28 mouse cellular contexts compared by ENCODE assay signal in genomic region chr11:84839330-84839729, GRCm38 (mm10). TPM values are rescaled to one million over a fixed set of nuclear protein-coding genes. Genes with fewer than 3 reads are reported as not detected.
DNase-seq lines count a peak whose midpoint lies in the region; ATAC-seq and TF ChIP-seq lines count a peak whose summit lies in the region.
"Had no signal": no experiment of that assay in that cellular context is flagged by ENCODE, and none has a peak within 500 bp of the region (broad histone marks: within the 10 kb centered on the region; RNA-seq: fewer than 3 reads in every experiment).

No protein-coding gene starts in this region.

- H3K4me2 ChIP-seq in liver, embryonic 12.5 days = no peak overlapping the region
- H3K4me2 ChIP-seq: embryonic facial prominence, embryonic 13.5 days; forebrain, embryonic 12.5 days; heart, embryonic 15.5 days; hindbrain, embryonic 14.5 days; limb, embryonic 12.5 days; midbrain, embryonic 13.5 days; neural tube, embryonic 13.5 days had no signal

- H3K9me3 ChIP-seq in liver, embryonic 12.5 days (replicated peaks) = no peaks in the 10 kb centered on the region
- no peaks in the 10 kb centered on the region for H3K9me3 ChIP-seq in E14TG2a.4 (ENCODE audit: low read length)
- H3K9me3 ChIP-seq: embryonic facial prominence, embryonic 13.5 days; forebrain, embryonic 12.5 days; heart, embryonic 15.5 days; limb, embryonic 12.5 days; megakaryocyte, embryonic 14.5 days; midbrain, embryonic 13.5 days; neural tube, embryonic 13.5 days had no signal

- H3K4me1 ChIP-seq in heart, adult 2 months (ENCODE audit: control insufficient read depth, insufficient read depth, low read length) = no peaks in the 10 kb centered on the region
- H3K4me1 ChIP-seq in liver, adult 2 months (ENCODE audit: control insufficient read depth, insufficient read depth, low read length) = no peaks in the 10 kb centered on the region
- no peaks in the 10 kb centered on the region for H3K4me1 ChIP-seq in liver, embryonic 12.5 days
- H3K4me1 ChIP-seq in E14TG2a.4 (replicated peaks; ENCODE audit: low read depth, low read length) = peaks cover 21% of the 10 kb centered on the region
- H3K4me1 ChIP-seq: embryonic facial prominence, embryonic 13.5 days; forebrain, embryonic 12.5 days; heart, embryonic 15.5 days; limb, embryonic 12.5 days; midbrain, embryonic 13.5 days; neural tube, embryonic 13.5 days had no signal

- no peak overlapping the region for H3K9ac ChIP-seq in heart, adult 2 months (ENCODE audit: low read depth, low read length)
- H3K9ac ChIP-seq in liver, adult 2 months (ENCODE audit: low read depth, low read length) = no peak overlapping the region
- H3K9ac ChIP-seq in liver, embryonic 12.5 days = no peak overlapping the region
- H3K9ac ChIP-seq: embryonic facial prominence, embryonic 13.5 days; forebrain, embryonic 12.5 days; heart, embryonic 15.5 days; hindbrain, embryonic 14.5 days; limb, embryonic 12.5 days; midbrain, embryonic 13.5 days; neural tube, embryonic 13.5 days had no signal

- no peak overlapping the region for H3K27ac ChIP-seq in heart, adult 2 months
- H3K27ac ChIP-seq in liver, adult 2 months (replicated peaks; ENCODE audit: insufficient read depth, low read depth, low read length) = no peak overlapping the region
- H3K27ac ChIP-seq in liver, embryonic 12.5 days = no peak overlapping the region
- H3K27ac ChIP-seq: embryonic facial prominence, embryonic 13.5 days; forebrain, embryonic 12.5 days; heart, embryonic 15.5 days; hindbrain, embryonic 14.5 days; limb, embryonic 12.5 days; midbrain, embryonic 13.5 days; neural tube, embryonic 13.5 days had no signal

- no peak for DNase-seq in heart, adult 2 months
- DNase-seq in heart, postnatal 25 days (ENCODE audit: low spot score) = no peak
- DNase-seq in liver, adult 2 months (ENCODE audit: extremely low read depth, low read depth, low spot score) = peak; percentile 29
- DNase-seq in naive thymus-derived CD4-positive, alpha-beta T cell, adult 2 months (ENCODE audit: low read depth) = peak; percentile 37
- DNase-seq in embryo, embryonic 11 days = no peak
- DNase-seq: adrenal gland, adult 8-10 months; cerebellum, adult 2 months; cerebellum, postnatal 25 days; heart, postnatal 4 days; lung, postnatal 14 days; retina, postnatal 1 day; right cerebral cortex, postnatal 25 days; spleen, adult 18-20 months; thymus, adult 18-20 months; thymus, postnatal 4 days had no signal

- no peaks in the 10 kb centered on the region for H3K27me3 ChIP-seq in heart, adult 2 months (ENCODE audit: control insufficient read depth, insufficient read depth, low read length)
- H3K27me3 ChIP-seq in liver, adult 2 months (ENCODE audit: control insufficient read depth, insufficient read depth, low read length) = no peaks in the 10 kb centered on the region
- H3K27me3 ChIP-seq in liver, embryonic 12.5 days (replicated peaks) = no peaks in the 10 kb centered on the region
- H3K27me3 ChIP-seq in E14TG2a.4 (ENCODE audit: insufficient read depth, low read length) = no peaks in the 10 kb centered on the region
- H3K27me3 ChIP-seq: CH12.LX; embryonic facial prominence, embryonic 13.5 days; forebrain, embryonic 12.5 days; heart, embryonic 15.5 days; limb, embryonic 12.5 days; megakaryocyte, embryonic 14.5 days; midbrain, embryonic 13.5 days; neural tube, embryonic 13.5 days had no signal

- ATAC-seq in liver, embryonic 12.5 days = no peak
- ATAC-seq: activated CD4-positive, CD25-positive, alpha-beta regulatory T cell, adult 4 months; midbrain, embryonic 13.5 days had no signal

- no peak for TF ChIP-seq POLR2A in heart, adult 2 months (IDR thresholded peaks at IDR 0.05; ENCODE audit: insufficient read depth, low read depth, low read length)
- no peak for TF ChIP-seq POLR2A in liver, adult 2 months (IDR thresholded peaks at IDR 0.05; ENCODE audit: extremely low read depth, insufficient read depth, low read length)

- TF ChIP-seq EP300 in heart, adult 2 months (IDR thresholded peaks at IDR 0.05; ENCODE audit: insufficient read depth, low read depth, low read length) = no peak

- TF ChIP-seq CTCF in heart, adult 2 months (IDR thresholded peaks at IDR 0.05) = peak; percentile 43
- peak; percentile 18; the same call in 1 of the 2 replicates for TF ChIP-seq CTCF in liver, adult 2 months (IDR thresholded peaks at IDR 0.05; ENCODE audit: low read depth, low read length)
- TF ChIP-seq CTCF in E14TG2a.4 (conservative IDR thresholded peaks at IDR 0.05; ENCODE audit: low read length) = peak; percentile 19

- WGBS in heart, adult 2 months = 97% methylated on average over 2 of the region's 2 CpGs
- 85% methylated on average over 2 of the region's 2 CpGs for WGBS in liver, adult 2 months
- WGBS in liver, embryonic 12.5 days (ENCODE audit: insufficient replicate concordance) = 81% methylated on average over 2 of the region's 2 CpGs

- peaks cover 6% of the 10 kb centered on the region for H3K36me3 ChIP-seq in heart, adult 2 months (ENCODE audit: control insufficient read depth, insufficient read depth, low read length)
- H3K36me3 ChIP-seq in liver, adult 2 months (ENCODE audit: control insufficient read depth, insufficient read depth, low read length) = peaks cover 72% of the 10 kb centered on the region
- peaks cover 96% of the 10 kb centered on the region for H3K36me3 ChIP-seq in liver, embryonic 12.5 days
- peaks cover 69% of the 10 kb centered on the region for H3K36me3 ChIP-seq in E14TG2a.4 (ENCODE audit: insufficient read depth, low read length)

- intact Hi-C loops in heart, adult 2 months (cut with DNase I) = no loop called here
- intact Hi-C loops in heart, postnatal 25 days (cut with DNase I) = no loop called here

- no peaks in the 10 kb centered on the region; the same call in 1 of the 2 replicates for H3K79me2 ChIP-seq in heart, adult 2 months (replicated peaks; ENCODE audit: control insufficient read depth, insufficient read depth, low read length)
- peaks cover 5% of the 10 kb centered on the region; the same call in 1 of the 2 replicates for H3K79me2 ChIP-seq in liver, adult 2 months (ENCODE audit: control insufficient read depth, insufficient read depth, low read length)

- no peak overlapping the region for H3K4me3 ChIP-seq in heart, adult 2 months
- H3K4me3 ChIP-seq in liver, adult 2 months (ENCODE audit: insufficient read depth, low read depth, low read length) = no peak overlapping the region
- no peak overlapping the region for H3K4me3 ChIP-seq in liver, embryonic 12.5 days
- no peak overlapping the region for H3K4me3 ChIP-seq in E14TG2a.4 (replicated peaks; ENCODE audit: low read length)
- H3K4me3 ChIP-seq: embryonic facial prominence, embryonic 13.5 days; erythroblast, embryonic 14.5 days; forebrain, embryonic 12.5 days; heart, embryonic 15.5 days; limb, embryonic 12.5 days; megakaryocyte, embryonic 14.5 days; midbrain, embryonic 13.5 days; neural tube, embryonic 13.5 days had no signal

RNA-seq across cellular contexts. Expression of gene Dhrs11, which starts 10.5 kb away (rescaled TPM):
- total RNA-seq in heart, adult 2 months (2021) = 100 to 1,000 TPM in 1 of 2 experiments, 10 to 100 TPM in 1; 87.7 to 108 TPM
- polyA plus RNA-seq in heart, adult 2 months (2012; rRNA removed) = 186 and 232 TPM in 2 replicates
- 100 to 1,000 TPM; 106 to 108 TPM for total RNA-seq in heart, postnatal 25 days (2021)
- total RNA-seq in liver, adult 2 months (2014; rRNA removed) = 14.8 and 23.2 TPM in 2 replicates
- 68.3 and 75.1 TPM in 2 replicates for polyA plus RNA-seq in liver, adult 2 months (2012; rRNA removed)
- 213 and 219 TPM in 2 replicates for polyA plus RNA-seq in liver, embryonic 12.5 days (2016; fragmentation: Nextera tagmentation; extraction: Ambion mirVana)

RNA-seq across cellular contexts. Expression of gene Mrm1, which starts 20.0 kb away (rescaled TPM):
- 10 to 100 TPM; 18.9 to 19.7 TPM for total RNA-seq in heart, adult 2 months (2021)
- 14.7 and 28.1 TPM in 2 replicates for polyA plus RNA-seq in heart, adult 2 months (2012; rRNA removed)
- 10 to 100 TPM; 17.1 to 17.9 TPM for total RNA-seq in heart, postnatal 25 days (2021)
- total RNA-seq in liver, adult 2 months (2014; rRNA removed) = 2.2 and 2.6 TPM in 2 replicates
- polyA plus RNA-seq in liver, adult 2 months (2012; rRNA removed) = 3.1 and 3.9 TPM in 2 replicates
- polyA plus RNA-seq in liver, embryonic 12.5 days (2016; fragmentation: Nextera tagmentation; extraction: Ambion mirVana) = 18.6 and 20.6 TPM in 2 replicates

RNA-seq across cellular contexts. Expression of gene Ggnbp2, which starts 31.3 kb away (rescaled TPM):
- total RNA-seq in heart, adult 2 months (2021) = 10 to 100 TPM; 47.9 to 54.9 TPM
- polyA plus RNA-seq in heart, adult 2 months (2012; rRNA removed) = 22.9 and 39.2 TPM in 2 replicates
- 10 to 100 TPM; 41.2 to 46.8 TPM for total RNA-seq in heart, postnatal 25 days (2021)
- total RNA-seq in liver, adult 2 months (2014; rRNA removed) = 84.9 and 96.4 TPM in 2 replicates
- 22.5 and 34.0 TPM in 2 replicates for polyA plus RNA-seq in liver, adult 2 months (2012; rRNA removed)
- 75.5 and 76.8 TPM in 2 replicates for polyA plus RNA-seq in liver, embryonic 12.5 days (2016; fragmentation: Nextera tagmentation; extraction: Ambion mirVana)

RNA-seq across cellular contexts. Expression of gene Myo19, which starts 40.6 kb away (rescaled TPM):
- 1 to 10 TPM; 5.7 to 5.9 TPM for total RNA-seq in heart, adult 2 months (2021)
- polyA plus RNA-seq in heart, adult 2 months (2012; rRNA removed) = 7.5 and 10.4 TPM in 2 replicates
- total RNA-seq in heart, postnatal 25 days (2021) = 1 to 10 TPM; 5.7 to 7.3 TPM
- total RNA-seq in liver, adult 2 months (2014; rRNA removed) = 2.3 and 3.7 TPM in 2 replicates
- polyA plus RNA-seq in liver, adult 2 months (2012; rRNA removed) = 5.3 and 7.7 TPM in 2 replicates
- 7.6 TPM in 2 replicates for polyA plus RNA-seq in liver, embryonic 12.5 days (2016; fragmentation: Nextera tagmentation; extraction: Ambion mirVana)

RNA-seq across cellular contexts. Expression of gene Pigw, which starts 40.8 kb away (rescaled TPM):
- total RNA-seq in heart, adult 2 months (2021) = 1 to 10 TPM; 5.6 to 6.3 TPM
- 2.3 and 5.3 TPM in 2 replicates for polyA plus RNA-seq in heart, adult 2 months (2012; rRNA removed)
- 1 to 10 TPM; 5.4 to 6.4 TPM for total RNA-seq in heart, postnatal 25 days (2021)
- 4.2 and 4.8 TPM in 2 replicates for total RNA-seq in liver, adult 2 months (2014; rRNA removed)
- polyA plus RNA-seq in liver, adult 2 months (2012; rRNA removed) = 1.2 and 1.5 TPM in 2 replicates
- 2.6 and 3.2 TPM in 2 replicates for polyA plus RNA-seq in liver, embryonic 12.5 days (2016; fragmentation: Nextera tagmentation; extraction: Ambion mirVana)

Comparison
In these comparisons a context has a peak if more than half of its experiments do, and no peak if none do; other contexts are left out.
1. DNase-seq: peak in liver, adult 2 months (single experiment) and naive thymus-derived CD4-positive, alpha-beta T cell, adult 2 months (single experiment); none in heart, adult 2 months (0 of 2), heart, postnatal 25 days (single experiment) and embryo, embryonic 11 days (single experiment).
2. Peak in every context shown above with its lines, with median percentiles within 50 percentile points of each other: CTCF ChIP-seq.